Mouse (Mus musculus) lung, postnatal 10 days (tissue): ENCODE measurements around the gene Zc3h12c.
"Not testable (repeated sequence)": the region's sequence is repeated elsewhere in the genome, so short reads cannot be mapped to it uniquely, and the experiment has no call there.

Experiments
- DNase-seq: peaks from one replicate; pipeline ENCODE4 v3.0.0; 2021

Gene Zc3h12c

GRCm38 (mm10) chr9:52098600-52098999 is 69.8 kb downstream of the Zc3h12c start:
- peak; percentile 87 for DNase-seq

GRCm38 (mm10) chr9:52097386-52097785 is 71.0 kb downstream of the Zc3h12c start:
- no peak for DNase-seq

GRCm38 (mm10) chr9:52095666-52096065 is 72.7 kb downstream of the Zc3h12c start:
- DNase-seq = no peak

- no peak for DNase-seq
Observed at GRCm38 (mm10) chr9:52094471-52094980, 73.8 kb downstream of the Zc3h12c start.

GRCm38 (mm10) chr9:52094016-52094415 is 74.4 kb downstream of the Zc3h12c start:
- DNase-seq = no peak

- DNase-seq = no peak
Observed at GRCm38 (mm10) chr9:52093108-52093507, 75.3 kb downstream of the Zc3h12c start.

GRCm38 (mm10) chr9:52092311-52092710 is 76.1 kb downstream of the Zc3h12c start:
- DNase-seq = no peak

- no peak for DNase-seq
Observed at GRCm38 (mm10) chr9:52091752-52092151, 76.6 kb downstream of the Zc3h12c start.

GRCm38 (mm10) chr9:52082414-52082813 is 86.0 kb downstream of the Zc3h12c start:
- no peak for DNase-seq

- DNase-seq = no peak
Observed at GRCm38 (mm10) chr9:52081979-52082378, 86.4 kb downstream of the Zc3h12c start.

GRCm38 (mm10) chr9:52077692-52078091 is 90.7 kb downstream of the Zc3h12c start:
- no peak for DNase-seq

- no peak for DNase-seq
Observed at GRCm38 (mm10) chr9:52076089-52076488, 92.3 kb downstream of the Zc3h12c start.

- DNase-seq = no peak
Observed at GRCm38 (mm10) chr9:52072202-52072601, 96.2 kb downstream of the Zc3h12c start.

- DNase-seq = not testable (repeated sequence)
Observed at GRCm38 (mm10) chr9:52071352-52071751, 97.0 kb downstream of the Zc3h12c start.

- no peak for DNase-seq
Observed at GRCm38 (mm10) chr9:52070052-52070451, 98.3 kb downstream of the Zc3h12c start.
